Mouse (Mus musculus) megakaryocyte-erythroid progenitor cell, adult 5-6 weeks (primary cell): Measurements from ENCODE around the gene Peg10. TPM values are rescaled to one million over a fixed set of nuclear protein-coding genes. Genes with fewer than 3 reads are reported as not detected.
A peak's percentile ranks its signal among the peaks of the same experiment; 100 is the strongest.

Experiments
- ATAC-seq: replicated peaks from 2 replicates; pipeline ENCODE4 v1.8.0; 2016; ENCODE audit warnings: mild to moderate bottlenecking, inconsistent platforms; ENCODE audit not compliant: severe bottlenecking, poor library complexity, low FRiP score, low TSS enrichment
- total RNA-seq, 2 experiments: library from RNA; stranded (forward) in 1 of 2; stranded (reverse) in 1 of 2; fragments of 200-1000, 215-1000 nt in 1 of 2; fragments of >200 nt in 1 of 2; fragmentation: Nextera tagmentation in 1 of 2; gene quantifications; 2 replicates each; pipeline ENCODE4 v1.2.3; 2014 to 2017

Peg10 gene
- total RNA-seq (2014; fragmentation: Nextera tagmentation): 0.25 and 0.61 TPM in 2 replicates
- total RNA-seq (2017): 0.28 and 1.4 TPM in 2 replicates

- peak; percentile 12; the same call in 1 of the 2 replicates for ATAC-seq
These were observed at the start of gene Peg10, which contains the start of gene Sgce for GRCm38 (mm10) chr6:4746696-4747439. Gene Peg10, plus strand, starts transcription at chr6:4747306. Gene Sgce, minus strand, starts transcription at chr6:4747207.

GRCm38 (mm10) chr6:4701641-4702040 is 45.5 kb upstream of the Peg10 start:
- no peak for ATAC-seq

- no peak for ATAC-seq
These were observed 43.2 kb upstream of the Peg10 start for GRCm38 (mm10) chr6:4703908-4704307.

- no peak for ATAC-seq
These were observed 40.7 kb upstream of the Peg10 start for GRCm38 (mm10) chr6:4706415-4706814.

GRCm38 (mm10) chr6:4708971-4709370 is 38.1 kb upstream of the Peg10 start:
- no peak for ATAC-seq

- no peak for ATAC-seq
These were observed 30.9 kb upstream of the Peg10 start for GRCm38 (mm10) chr6:4716171-4716570.

GRCm38 (mm10) chr6:4717344-4717743 is 29.8 kb upstream of the Peg10 start:
- no peak for ATAC-seq

- no peak for ATAC-seq
These were observed 25.0 kb upstream of the Peg10 start for GRCm38 (mm10) chr6:4722142-4722541.

- no peak for ATAC-seq
These were observed 24.4 kb upstream of the Peg10 start for GRCm38 (mm10) chr6:4722739-4723138.

GRCm38 (mm10) chr6:4723998-4724757 is 22.9 kb upstream of the Peg10 start:
- no peak for ATAC-seq

- no peak for ATAC-seq
These were observed 18.8 kb upstream of the Peg10 start for GRCm38 (mm10) chr6:4728305-4728704.

- ATAC-seq: no peak
These were observed 15.4 kb upstream of the Peg10 start for GRCm38 (mm10) chr6:4731675-4732074.

- ATAC-seq: no peak
These were observed 13.9 kb upstream of the Peg10 start for GRCm38 (mm10) chr6:4733208-4733607.

- ATAC-seq: no peak
These were observed 10.7 kb upstream of the Peg10 start for GRCm38 (mm10) chr6:4736372-4736771.

GRCm38 (mm10) chr6:4738034-4738629 is 9.0 kb upstream of the Peg10 start:
- ATAC-seq: no peak

- no peak for ATAC-seq
These were observed 8.4 kb upstream of the Peg10 start for GRCm38 (mm10) chr6:4738717-4739116.

- no peak for ATAC-seq
These were observed 7.4 kb upstream of the Peg10 start for GRCm38 (mm10) chr6:4739522-4740355.

GRCm38 (mm10) chr6:4740511-4740910 is 6.6 kb upstream of the Peg10 start:
- no peak for ATAC-seq

- no peak for ATAC-seq
These were observed 940 bp upstream of the Peg10 start for GRCm38 (mm10) chr6:4746036-4746695.
